Mouse (Mus musculus): Measurements from ENCODE around the gene Retreg3. TPM values are rescaled to one million over a fixed set of nuclear protein-coding genes. Genes with fewer than 3 reads are reported as not detected.

Retreg3 gene
- polyA plus RNA-seq, 1 experiment from 2014 or later = 10.7 TPM

GRCm38 (mm10) chr11:101089931-101090330 lies 29.8 kb downstream of the Retreg3 start:
- H3K4me2 ChIP-seq (replicated peaks; ENCODE audit: low read depth, low read length) = no peak overlapping the region
- H3K27ac ChIP-seq (ENCODE audit: low read depth, low read length) = no peak overlapping the region
- WGBS = 79% methylated on average over 1 of the region's 1 CpGs
- no peak overlapping the region for H3K4me3 ChIP-seq (ENCODE audit: low read depth, low read length)
- H3K4me1 ChIP-seq (replicated peaks; ENCODE audit: control insufficient read depth, insufficient read depth, low read length) = peaks cover 6% of the 10 kb centered on the region; the same call in 1 of the 2 replicates
- H3K9me3 ChIP-seq (ENCODE audit: control insufficient read depth, low read length) = no peaks in the 10 kb centered on the region
- DNase-seq (ENCODE audit: low spot score) (no peak), ATAC-seq (ENCODE audit: low FRiP score) (no peak)
- peaks cover 7% of the 10 kb centered on the region for H3K36me3 ChIP-seq (ENCODE audit: control insufficient read depth, insufficient read depth, low read length)
- no peak overlapping the region for H3K9ac ChIP-seq (ENCODE audit: low read depth, low read length)
- no peaks in the 10 kb centered on the region for H3K27me3 ChIP-seq (ENCODE audit: control insufficient read depth, insufficient read depth, low read length)

GRCm38 (mm10) chr11:101087682-101088055 lies 32.0 kb downstream of the Retreg3 start:
- H3K4me1 ChIP-seq (replicated peaks; ENCODE audit: control insufficient read depth, insufficient read depth, low read length) = peaks cover 10% of the 10 kb centered on the region
- H3K9ac ChIP-seq (ENCODE audit: low read depth, low read length) = peak overlapping the region; percentile 85
- H3K27ac ChIP-seq (ENCODE audit: low read depth, low read length) = peak overlapping the region; percentile 68
- no peaks in the 10 kb centered on the region for H3K27me3 ChIP-seq (ENCODE audit: control insufficient read depth, insufficient read depth, low read length)
- WGBS = 14% methylated on average over 8 of the region's 8 CpGs
- no peak for ATAC-seq (ENCODE audit: low FRiP score)
- H3K4me2 ChIP-seq (replicated peaks; ENCODE audit: low read depth, low read length) = peak overlapping the region; percentile 94
- no peak for DNase-seq (ENCODE audit: low spot score)
- H3K4me3 ChIP-seq (ENCODE audit: low read depth, low read length) = peak overlapping the region; percentile 87
- no peaks in the 10 kb centered on the region for H3K9me3 ChIP-seq (ENCODE audit: control insufficient read depth, low read length)
- H3K36me3 ChIP-seq (ENCODE audit: control insufficient read depth, insufficient read depth, low read length) = peaks cover 7% of the 10 kb centered on the region

GRCm38 (mm10) chr11:101086756-101087681 lies 32.7 kb downstream of the Retreg3 start, which contains the start of gene Mlx:
Gene Mlx, plus strand, starts transcription at chr11:101087277.
- Histone ChIP-seq H3K4me2 (replicated peaks; ENCODE audit: low read depth, low read length) (peak within 1 kb of the TSS; percentile 94), H3K4me1 (replicated peaks; ENCODE audit: control insufficient read depth, insufficient read depth, low read length) (peaks cover 10% of the 10 kb centered on the region), H3K9ac (ENCODE audit: low read depth, low read length) (peak within 1 kb of the TSS; percentile 85), H3K27me3 (ENCODE audit: control insufficient read depth, insufficient read depth, low read length) (no peaks in the 10 kb centered on the region), H3K4me3 (ENCODE audit: low read depth, low read length) (peak within 1 kb of the TSS; percentile 87), H3K27ac (ENCODE audit: low read depth, low read length) (peak within 1 kb of the TSS; percentile 68), H3K9me3 (ENCODE audit: control insufficient read depth, low read length) (no peaks in the 10 kb centered on the region), H3K36me3 (ENCODE audit: control insufficient read depth, insufficient read depth, low read length) (peaks cover 7% of the 10 kb centered on the region)
- WGBS = 2% methylated on average over 52 of the region's 52 CpGs
- DNase-seq (ENCODE audit: low spot score) (peak; percentile 92), ATAC-seq (ENCODE audit: low FRiP score) (peak; percentile 84)

- Histone ChIP-seq H3K4me2 (replicated peaks; ENCODE audit: low read depth, low read length) (peak overlapping the region; percentile 94), H3K9me3 (ENCODE audit: control insufficient read depth, low read length) (no peaks in the 10 kb centered on the region), H3K9ac (ENCODE audit: low read depth, low read length) (no peak overlapping the region), H3K4me1 (replicated peaks; ENCODE audit: control insufficient read depth, insufficient read depth, low read length) (peaks cover 10% of the 10 kb centered on the region), H3K4me3 (ENCODE audit: low read depth, low read length) (peak overlapping the region; percentile 87; the same call in 1 of the 2 replicates), H3K27me3 (ENCODE audit: control insufficient read depth, insufficient read depth, low read length) (peaks cover under 1% of the 10 kb centered on the region; the same call in 1 of the 2 replicates), H3K36me3 (ENCODE audit: control insufficient read depth, insufficient read depth, low read length) (peaks cover 7% of the 10 kb centered on the region), H3K27ac (ENCODE audit: low read depth, low read length) (peak overlapping the region; percentile 68)
- 88% methylated on average over 6 of the region's 6 CpGs for WGBS
- ATAC-seq (ENCODE audit: low FRiP score) (no peak), DNase-seq (ENCODE audit: low spot score) (no peak)
These were observed 33.4 kb downstream of the Retreg3 start for GRCm38 (mm10) chr11:101086323-101086674.

- H3K36me3 ChIP-seq (ENCODE audit: control insufficient read depth, insufficient read depth, low read length) = peaks cover 3% of the 10 kb centered on the region; the same call in 1 of the 2 replicates
- no peak overlapping the region for H3K4me3 ChIP-seq (ENCODE audit: low read depth, low read length)
- H3K27me3 ChIP-seq (ENCODE audit: control insufficient read depth, insufficient read depth, low read length) = peaks cover 6% of the 10 kb centered on the region; the same call in 1 of the 2 replicates
- H3K4me1 ChIP-seq (replicated peaks; ENCODE audit: control insufficient read depth, insufficient read depth, low read length) = peaks cover 10% of the 10 kb centered on the region
- ATAC-seq (ENCODE audit: low FRiP score) (no peak), DNase-seq (ENCODE audit: low spot score) (no peak)
- no peak overlapping the region for H3K9ac ChIP-seq (ENCODE audit: low read depth, low read length)
- H3K27ac ChIP-seq (ENCODE audit: low read depth, low read length) = 0 out of 2 replicates have a peak overlapping the region, but pooled peaks have one; percentile 68
- H3K9me3 ChIP-seq (ENCODE audit: control insufficient read depth, low read length) = no peaks in the 10 kb centered on the region
- H3K4me2 ChIP-seq (replicated peaks; ENCODE audit: low read depth, low read length) = no peak overlapping the region
- 92% methylated on average over 18 of the region's 18 CpGs for WGBS
These were observed 33.9 kb downstream of the Retreg3 start for GRCm38 (mm10) chr11:101085617-101086322.

GRCm38 (mm10) chr11:101084811-101085210 lies 34.9 kb downstream of the Retreg3 start:
- Histone ChIP-seq H3K27me3 (ENCODE audit: control insufficient read depth, insufficient read depth, low read length) (peaks cover 15% of the 10 kb centered on the region), H3K4me3 (ENCODE audit: low read depth, low read length) (no peak overlapping the region), H3K9me3 (ENCODE audit: control insufficient read depth, low read length) (no peaks in the 10 kb centered on the region), H3K27ac (ENCODE audit: low read depth, low read length) (no peak overlapping the region), H3K4me2 (replicated peaks; ENCODE audit: low read depth, low read length) (no peak overlapping the region), H3K36me3 (ENCODE audit: control insufficient read depth, insufficient read depth, low read length) (no peaks in the 10 kb centered on the region; the same call in 1 of the 2 replicates), H3K4me1 (replicated peaks; ENCODE audit: control insufficient read depth, insufficient read depth, low read length) (peaks cover 10% of the 10 kb centered on the region), H3K9ac (ENCODE audit: low read depth, low read length) (no peak overlapping the region)
- ATAC-seq (ENCODE audit: low FRiP score) = no peak
- DNase-seq (ENCODE audit: low spot score) = no peak
- WGBS = 94% methylated on average over 12 of the region's 12 CpGs

GRCm38 (mm10) chr11:101084246-101084645 lies 35.4 kb downstream of the Retreg3 start:
- WGBS = 79% methylated on average over 14 of the region's 14 CpGs
- Histone ChIP-seq H3K9me3 (ENCODE audit: control insufficient read depth, low read length) (no peaks in the 10 kb centered on the region), H3K4me2 (replicated peaks; ENCODE audit: low read depth, low read length) (no peak overlapping the region), H3K4me3 (ENCODE audit: low read depth, low read length) (no peak overlapping the region), H3K27ac (ENCODE audit: low read depth, low read length) (no peak overlapping the region), H3K27me3 (ENCODE audit: control insufficient read depth, insufficient read depth, low read length) (peaks cover 21% of the 10 kb centered on the region), H3K9ac (ENCODE audit: low read depth, low read length) (no peak overlapping the region), H3K4me1 (replicated peaks; ENCODE audit: control insufficient read depth, insufficient read depth, low read length) (peaks cover 10% of the 10 kb centered on the region), H3K36me3 (ENCODE audit: control insufficient read depth, insufficient read depth, low read length) (no peaks in the 10 kb centered on the region; the same call in 1 of the 2 replicates)
- DNase-seq (ENCODE audit: low spot score) (no peak), ATAC-seq (ENCODE audit: low FRiP score) (no peak)

GRCm38 (mm10) chr11:101083083-101083697 lies 36.5 kb downstream of the Retreg3 start:
- peak overlapping the region; percentile 88 for H3K4me3 ChIP-seq (ENCODE audit: low read depth, low read length)
- H3K4me1 ChIP-seq (replicated peaks; ENCODE audit: control insufficient read depth, insufficient read depth, low read length) = peaks cover 10% of the 10 kb centered on the region
- peaks cover 31% of the 10 kb centered on the region for H3K27me3 ChIP-seq (ENCODE audit: control insufficient read depth, insufficient read depth, low read length)
- peak; percentile 18; the same call in 1 of the 2 replicates for ATAC-seq (ENCODE audit: low FRiP score)
- no peak for DNase-seq (ENCODE audit: low spot score)
- H3K27ac ChIP-seq (ENCODE audit: low read depth, low read length) = peak overlapping the region; percentile 87
- peak overlapping the region; percentile 96 for H3K9ac ChIP-seq (ENCODE audit: low read depth, low read length)
- 37% methylated on average over 19 of the region's 19 CpGs for WGBS
- H3K4me2 ChIP-seq (replicated peaks; ENCODE audit: low read depth, low read length) = peak overlapping the region; percentile 86
- no peaks in the 10 kb centered on the region for H3K36me3 ChIP-seq (ENCODE audit: control insufficient read depth, insufficient read depth, low read length)
- no peaks in the 10 kb centered on the region for H3K9me3 ChIP-seq (ENCODE audit: control insufficient read depth, low read length)

Data from hindbrain, embryonic 11.5 days (tissue).